Mouse (Mus musculus): ENCODE data around the gene Slc5a8.

DNA sequence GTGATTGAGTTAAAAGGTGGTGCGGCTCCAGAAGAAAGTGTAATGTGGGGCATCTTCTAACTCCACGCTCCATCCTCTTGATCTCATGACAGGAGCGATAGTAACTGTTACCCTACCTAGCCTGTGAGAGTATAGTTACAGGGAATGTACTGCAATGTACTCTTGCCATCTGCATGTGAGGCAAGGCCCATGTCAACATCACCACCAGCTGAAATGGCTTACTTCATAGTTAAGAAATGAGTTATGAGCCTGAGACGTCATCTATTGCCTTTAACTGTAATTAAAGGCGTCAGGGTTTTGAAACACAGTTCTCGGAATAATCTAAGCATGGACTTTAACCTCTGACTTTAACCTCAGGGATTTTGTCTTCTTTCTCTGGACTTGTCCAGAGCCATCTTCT is 11.2 kb downstream of the Slc5a8 start:
- TF ChIP-seq POLR2A (IDR thresholded peaks at IDR 0.05; ENCODE audit: low read depth, low read length) = no peak
- no peak for TF ChIP-seq CTCF (IDR thresholded peaks at IDR 0.05; ENCODE audit: extremely low read depth, insufficient read length, insufficient replicate concordance, low read depth, low read length)

All from small intestine, adult 2 months (tissue).